Mouse (Mus musculus) embryonic facial prominence, embryonic 15.5 days (tissue): ENCODE data around the gene Lhfpl2. TPM values are rescaled to one million over a fixed set of nuclear protein-coding genes. Genes with fewer than 3 reads are reported as not detected.

ENCODE experiments used
- ATAC-seq: fragments of 200-750 bp; cut with Nextera tagmentation; 2 replicates; pipeline ENCODE4 v1.8.0; 2017; ENCODE audit warnings: low read depth, moderate TSS enrichment; ENCODE audit not compliant: insufficient number of reproducible peaks, low FRiP score, low TSS enrichment
- H3K27ac ChIP-seq: fragments of 300-500 bp; sonication (generic); replicated peaks from 2 replicates; pipeline ENCODE4 v1.5.1; 2015; ENCODE audit warnings: mild to moderate bottlenecking, inconsistent platforms
- H3K27me3 ChIP-seq: fragments of 300-500 bp; sonication (generic); 2 replicates; pipeline ENCODE4 v1.6.1; 2015; ENCODE audit warnings: inconsistent platforms
- H3K36me3 ChIP-seq: fragments of 300-500 bp; sonication (generic); 2 replicates; pipeline ENCODE4 v1.6.1; 2015; ENCODE audit warnings: mild to moderate bottlenecking, inconsistent platforms
- H3K4me1 ChIP-seq: fragments of 300-500 bp; sonication (generic); 2 replicates; pipeline ENCODE4 v1.6.1; 2015; ENCODE audit warnings: inconsistent platforms
- H3K4me2 ChIP-seq: fragments of 300-500 bp; sonication (generic); replicated peaks from 2 replicates; pipeline ENCODE4 v1.6.1; 2015; ENCODE audit warnings: mild to moderate bottlenecking, inconsistent platforms
- H3K4me3 ChIP-seq: fragments of 300-500 bp; sonication (generic); replicated peaks from 2 replicates; pipeline ENCODE4 v1.5.1; 2015; ENCODE audit warnings: mild to moderate bottlenecking, inconsistent platforms
- H3K9ac ChIP-seq: fragments of 300-500 bp; sonication (generic); 2 replicates; pipeline ENCODE4 v1.6.1; 2015; ENCODE audit warnings: inconsistent platforms
- H3K9me3 ChIP-seq: fragments of 300-500 bp; sonication (generic); replicated peaks from 2 replicates; pipeline ENCODE4 v1.6.1; 2016; ENCODE audit warnings: inconsistent platforms
- WGBS: fragments of 180-500 bp; shearing (Covaris S2); methylation state at CpG from one replicate; pipeline ENCODE4 v1.1.7; 2015; 5-methylcytosine and 5-hydroxymethylcytosine counted together
- polyA plus RNA-seq: library from polyadenylated mRNA; unstranded; fragments of >200 nt; fragmentation: Nextera tagmentation; extraction: Ambion mirVana; gene quantifications from 2 replicates; pipeline ENCODE4 v1.2.1, GENCODE M21; 2015

Lhfpl2 gene
- polyA plus RNA-seq, 1 experiment from 2014 or later, result 77.0 TPM

GRCm38 (mm10) chr13:94159478-94160220 lies 102.1 kb downstream of the Lhfpl2 start:
- Histone ChIP-seq H3K4me1 (peaks cover 25% of the 10 kb centered on the region), H3K4me2 (no peak overlapping the region), H3K4me3 (no peak overlapping the region), H3K9ac (no peak overlapping the region), H3K27me3 (no peaks in the 10 kb centered on the region), H3K9me3 (no peaks in the 10 kb centered on the region), H3K36me3 (no peaks in the 10 kb centered on the region), H3K27ac (peak overlapping the region; percentile 83)
- 65% methylated on average over 7 of the region's 7 CpGs for WGBS
- ATAC-seq, result no peak

GRCm38 (mm10) chr13:94164501-94164900 lies 106.9 kb downstream of the Lhfpl2 start:
- H3K27ac ChIP-seq, result no peak overlapping the region
- H3K36me3 ChIP-seq, result no peaks in the 10 kb centered on the region
- H3K4me2 ChIP-seq, result no peak overlapping the region
- no peak overlapping the region for H3K4me3 ChIP-seq
- no peaks in the 10 kb centered on the region for H3K9me3 ChIP-seq
- no peak for ATAC-seq
- WGBS, result 68% methylated on average over 6 of the region's 6 CpGs
- peaks cover 3% of the 10 kb centered on the region for H3K4me1 ChIP-seq
- H3K27me3 ChIP-seq, result no peaks in the 10 kb centered on the region
- H3K9ac ChIP-seq, result no peak overlapping the region

GRCm38 (mm10) chr13:94168319-94168718 lies 110.7 kb downstream of the Lhfpl2 start:
- no peak overlapping the region for H3K4me2 ChIP-seq
- no peak overlapping the region for H3K27ac ChIP-seq
- 78% methylated on average over 5 of the region's 5 CpGs for WGBS
- no peak overlapping the region for H3K4me3 ChIP-seq
- H3K4me1 ChIP-seq, result peaks cover 8% of the 10 kb centered on the region
- H3K27me3 ChIP-seq, result no peaks in the 10 kb centered on the region
- no peaks in the 10 kb centered on the region for H3K36me3 ChIP-seq
- H3K9ac ChIP-seq, result no peak overlapping the region
- ATAC-seq, result no peak
- H3K9me3 ChIP-seq, result no peaks in the 10 kb centered on the region

GRCm38 (mm10) chr13:94169325-94169916 lies 111.8 kb downstream of the Lhfpl2 start:
- no peak overlapping the region for H3K4me3 ChIP-seq
- no peak overlapping the region for H3K4me2 ChIP-seq
- no peaks in the 10 kb centered on the region for H3K9me3 ChIP-seq
- peaks cover 19% of the 10 kb centered on the region for H3K4me1 ChIP-seq
- H3K9ac ChIP-seq, result no peak overlapping the region
- ATAC-seq, result peak; percentile 36; the same call in 1 of the 2 replicates
- no peak overlapping the region for H3K27ac ChIP-seq
- H3K27me3 ChIP-seq, result no peaks in the 10 kb centered on the region
- H3K36me3 ChIP-seq, result no peaks in the 10 kb centered on the region
- 45% methylated on average over 6 of the region's 6 CpGs for WGBS

- no peak overlapping the region for H3K4me2 ChIP-seq
- H3K27me3 ChIP-seq, result no peaks in the 10 kb centered on the region
- H3K9ac ChIP-seq, result no peak overlapping the region
- no peaks in the 10 kb centered on the region for H3K36me3 ChIP-seq
- WGBS, result 76% methylated on average over 5 of the region's 5 CpGs
- ATAC-seq, result no peak
- no peaks in the 10 kb centered on the region for H3K9me3 ChIP-seq
- H3K27ac ChIP-seq, result no peak overlapping the region
- peaks cover 29% of the 10 kb centered on the region for H3K4me1 ChIP-seq
- H3K4me3 ChIP-seq, result no peak overlapping the region
These were observed 114.0 kb downstream of the Lhfpl2 start for GRCm38 (mm10) chr13:94171612-94172011.

- H3K4me2 ChIP-seq, result no peak overlapping the region
- H3K27ac ChIP-seq, result no peak overlapping the region
- H3K9me3 ChIP-seq, result no peaks in the 10 kb centered on the region
- no peak for ATAC-seq
- H3K4me3 ChIP-seq, result no peak overlapping the region
- H3K36me3 ChIP-seq, result no peaks in the 10 kb centered on the region
- WGBS, result 76% methylated on average over 15 of the region's 15 CpGs
- no peaks in the 10 kb centered on the region for H3K27me3 ChIP-seq
- no peak overlapping the region for H3K9ac ChIP-seq
- peaks cover 30% of the 10 kb centered on the region for H3K4me1 ChIP-seq
These were observed 115.1 kb downstream of the Lhfpl2 start for GRCm38 (mm10) chr13:94172533-94173310.

GRCm38 (mm10) chr13:94173633-94174576 lies 116.3 kb downstream of the Lhfpl2 start:
- H3K9me3 ChIP-seq, result no peaks in the 10 kb centered on the region
- ATAC-seq, result peak; percentile 52; the same call in 1 of the 2 replicates
- H3K9ac ChIP-seq, result peak overlapping the region; percentile 12; the same call in 1 of the 2 replicates
- 3% methylated on average over 55 of the region's 55 CpGs for WGBS
- H3K4me3 ChIP-seq, result peak overlapping the region; percentile 45
- no peaks in the 10 kb centered on the region for H3K27me3 ChIP-seq
- H3K27ac ChIP-seq, result peak overlapping the region; percentile 22
- H3K4me1 ChIP-seq, result peaks cover 40% of the 10 kb centered on the region
- H3K4me2 ChIP-seq, result peak overlapping the region; percentile 85
- no peaks in the 10 kb centered on the region for H3K36me3 ChIP-seq

GRCm38 (mm10) chr13:94174577-94175279 lies 117.1 kb downstream of the Lhfpl2 start:
- H3K4me3 ChIP-seq, result peak overlapping the region; percentile 45
- 20% methylated on average over 16 of the region's 16 CpGs for WGBS
- no peak for ATAC-seq
- no peaks in the 10 kb centered on the region for H3K9me3 ChIP-seq
- peak overlapping the region; percentile 6; the same call in 1 of the 2 replicates for H3K9ac ChIP-seq
- H3K27ac ChIP-seq, result peak overlapping the region; percentile 22; the same call in 1 of the 2 replicates
- no peaks in the 10 kb centered on the region for H3K36me3 ChIP-seq
- peak overlapping the region; percentile 85 for H3K4me2 ChIP-seq
- no peaks in the 10 kb centered on the region for H3K27me3 ChIP-seq
- H3K4me1 ChIP-seq, result peaks cover 48% of the 10 kb centered on the region

GRCm38 (mm10) chr13:94175379-94176050 lies 117.9 kb downstream of the Lhfpl2 start:
- no peak for ATAC-seq
- Histone ChIP-seq H3K9ac (no peak overlapping the region), H3K4me2 (peak overlapping the region; percentile 85), H3K27ac (no peak overlapping the region), H3K4me1 (peaks cover 48% of the 10 kb centered on the region), H3K36me3 (no peaks in the 10 kb centered on the region), H3K27me3 (no peaks in the 10 kb centered on the region), H3K9me3 (no peaks in the 10 kb centered on the region), H3K4me3 (peak overlapping the region; percentile 45)
- WGBS, result 66% methylated on average over 6 of the region's 6 CpGs

GRCm38 (mm10) chr13:94177148-94177547 lies 119.6 kb downstream of the Lhfpl2 start:
- WGBS, result 63% methylated on average over 7 of the region's 7 CpGs
- no peak overlapping the region for H3K9ac ChIP-seq
- H3K36me3 ChIP-seq, result no peaks in the 10 kb centered on the region
- no peaks in the 10 kb centered on the region for H3K27me3 ChIP-seq
- peaks cover 48% of the 10 kb centered on the region for H3K4me1 ChIP-seq
- no peaks in the 10 kb centered on the region for H3K9me3 ChIP-seq
- no peak overlapping the region for H3K4me3 ChIP-seq
- H3K4me2 ChIP-seq, result no peak overlapping the region
- no peak overlapping the region for H3K27ac ChIP-seq
- ATAC-seq, result no peak
